Mouse (Mus musculus) skeletal muscle tissue, postnatal 0 days (tissue): ENCODE data around the gene Gjb2. TPM values are rescaled to one million over a fixed set of nuclear protein-coding genes. Genes with fewer than 3 reads are reported as not detected.

Source experiments
- polyA plus RNA-seq: library from polyadenylated mRNA; unstranded; fragments of >200 nt; fragmentation: Nextera tagmentation; extraction: Ambion mirVana; gene quantifications from 2 replicates; pipeline ENCODE4 v1.2.1, GENCODE M21; 2015

The Gjb2 gene
- polyA plus RNA-seq = 0.47 and 2.2 TPM in 2 replicates

GRCm38 (mm10) chr14:57104106-57105023 is at the start of gene Gjb2:
Gene Gjb2, minus strand, starts transcription at chr14:57104702.

GRCm38 (mm10) chr14:57133161-57133661 is 28.7 kb upstream of the Gjb2 start, which contains the start of gene Gjb6:
Gene Gjb6, minus strand, starts transcription at chr14:57133611.

GRCm38 (mm10) chr14:57115823-57116544 is 11.5 kb upstream of the Gjb2 start, which contains the start of gene Gm4491:
Gene Gm4491, minus strand, starts transcription at chr14:57115883.

GRCm38 (mm10) chr14:57057563-57058321 is 46.8 kb downstream of the Gjb2 start, which contains the start of gene Gja3:
Gene Gja3, minus strand, starts transcription at chr14:57058100.

Other genes starting within 250 kb of the Gjb2 start
- gene Zmym2, start 218.0 kb downstream of the Gjb2 start, polyA plus RNA-seq = 14.0 and 16.0 TPM in 2 replicates
- gene Gja3, start 46.6 kb downstream of the Gjb2 start, polyA plus RNA-seq = 34.8 and 41.1 TPM in 2 replicates
- not detected in 2 replicates for gene Gm4491, start 11.2 kb upstream of the Gjb2 start, polyA plus RNA-seq
- gene Gjb6, start 28.9 kb upstream of the Gjb2 start, polyA plus RNA-seq = 0.65 TPM in 1 of 2 replicates, not detected in the other